Mouse (Mus musculus): Measurements from ENCODE around the gene Ldlrad2. TPM values are rescaled to one million over a fixed set of nuclear protein-coding genes. Genes with fewer than 3 reads are reported as not detected.
"Not testable (repeated sequence)": the region's sequence is repeated elsewhere in the genome, so short reads cannot be mapped to it uniquely, and the experiment has no call there.

The Ldlrad2 gene
- polyA plus RNA-seq, 1 experiment from 2014 or later: not detected

- Histone ChIP-seq H3K4me3 (ENCODE audit: control insufficient read depth in 1 of 2, insufficient read depth in 1 of 2, low read depth in 1 of 2, low read length in 2 of 2) (no peak overlapping the region), H3K4me2 (ENCODE audit: low read length) (no peak overlapping the region), H3K4me1 (ENCODE audit: control insufficient read depth in 2 of 2, insufficient read depth in 2 of 2, low read length in 2 of 2) (peaks cover 12 to 30% of the 10 kb centered on the region in 2 experiments), H3K9me3 (ENCODE audit: control insufficient read depth, low read length) (no peaks in the 10 kb centered on the region), H3K27ac (replicated peaks in 1 of 2; ENCODE audit: control insufficient read depth in 1 of 2, insufficient read depth in 1 of 2, low read depth in 2 of 2, low read length in 2 of 2) (no peak overlapping the region), H3K9ac (ENCODE audit: low read length) (no peak overlapping the region), H3K27me3 (ENCODE audit: control insufficient read depth, insufficient read depth, low read length) (no peaks in the 10 kb centered on the region), H3K36me3 (ENCODE audit: control insufficient read depth, insufficient read depth, low read length) (no peaks in the 10 kb centered on the region)
- WGBS: 86% methylated on average over 5 of the region's 5 CpGs
- no peak for ATAC-seq (ENCODE audit: insufficient number of reproducible peaks, insufficient read depth, low FRiP score, low read depth)
These were observed 24.2 kb upstream of the Ldlrad2 start for GRCm38 (mm10) chr4:137598577-137598976.

DNA sequence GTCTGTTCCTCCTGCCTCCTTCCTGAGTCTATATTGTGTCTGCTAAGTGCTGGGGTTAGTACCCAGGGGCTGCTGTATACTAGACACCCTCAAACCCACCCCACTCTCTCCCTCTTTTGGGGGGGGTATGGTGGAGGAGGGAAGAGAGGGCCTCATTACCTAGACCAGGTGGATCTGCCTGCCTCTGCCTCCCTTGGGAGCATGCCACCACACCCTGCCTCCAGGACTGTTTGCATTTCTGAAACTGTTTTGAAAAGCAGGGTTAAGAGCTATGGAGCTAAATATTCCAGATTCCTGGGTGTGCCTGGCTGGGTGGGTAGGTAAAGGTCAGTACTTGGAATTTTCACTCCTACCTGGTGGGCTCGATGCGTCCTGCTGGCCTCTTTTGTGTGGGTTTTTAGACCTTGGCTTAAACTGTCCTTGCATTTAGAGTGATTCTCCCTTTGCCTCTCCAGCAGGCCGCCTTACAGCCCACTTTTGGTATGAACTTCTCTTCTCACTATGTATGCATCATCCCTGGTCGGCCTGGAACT lies 22.8 kb upstream of the Ldlrad2 start:
- WGBS: 91% methylated on average over 4 of the region's 4 CpGs
- no peak overlapping the region for H3K27ac ChIP-seq (replicated peaks in 1 of 2; ENCODE audit: control insufficient read depth in 1 of 2, insufficient read depth in 1 of 2, low read depth in 2 of 2, low read length in 2 of 2)
- no peak overlapping the region for H3K9ac ChIP-seq (ENCODE audit: low read length)
- no peak overlapping the region for H3K4me2 ChIP-seq (ENCODE audit: low read length)
- H3K4me3 ChIP-seq (ENCODE audit: control insufficient read depth in 1 of 2, insufficient read depth in 1 of 2, low read depth in 1 of 2, low read length in 2 of 2): no peak overlapping the region
- H3K27me3 ChIP-seq (ENCODE audit: control insufficient read depth, insufficient read depth, low read length): no peaks in the 10 kb centered on the region
- H3K36me3 ChIP-seq (ENCODE audit: control insufficient read depth, insufficient read depth, low read length): no peaks in the 10 kb centered on the region
- ATAC-seq (ENCODE audit: insufficient number of reproducible peaks, insufficient read depth, low FRiP score, low read depth): no peak
- no peaks in the 10 kb centered on the region for H3K9me3 ChIP-seq (ENCODE audit: control insufficient read depth, low read length)
- H3K4me1 ChIP-seq (ENCODE audit: control insufficient read depth in 2 of 2, insufficient read depth in 2 of 2, low read length in 2 of 2): peaks cover 7 to 19% of the 10 kb centered on the region in 2 experiments

DNA sequence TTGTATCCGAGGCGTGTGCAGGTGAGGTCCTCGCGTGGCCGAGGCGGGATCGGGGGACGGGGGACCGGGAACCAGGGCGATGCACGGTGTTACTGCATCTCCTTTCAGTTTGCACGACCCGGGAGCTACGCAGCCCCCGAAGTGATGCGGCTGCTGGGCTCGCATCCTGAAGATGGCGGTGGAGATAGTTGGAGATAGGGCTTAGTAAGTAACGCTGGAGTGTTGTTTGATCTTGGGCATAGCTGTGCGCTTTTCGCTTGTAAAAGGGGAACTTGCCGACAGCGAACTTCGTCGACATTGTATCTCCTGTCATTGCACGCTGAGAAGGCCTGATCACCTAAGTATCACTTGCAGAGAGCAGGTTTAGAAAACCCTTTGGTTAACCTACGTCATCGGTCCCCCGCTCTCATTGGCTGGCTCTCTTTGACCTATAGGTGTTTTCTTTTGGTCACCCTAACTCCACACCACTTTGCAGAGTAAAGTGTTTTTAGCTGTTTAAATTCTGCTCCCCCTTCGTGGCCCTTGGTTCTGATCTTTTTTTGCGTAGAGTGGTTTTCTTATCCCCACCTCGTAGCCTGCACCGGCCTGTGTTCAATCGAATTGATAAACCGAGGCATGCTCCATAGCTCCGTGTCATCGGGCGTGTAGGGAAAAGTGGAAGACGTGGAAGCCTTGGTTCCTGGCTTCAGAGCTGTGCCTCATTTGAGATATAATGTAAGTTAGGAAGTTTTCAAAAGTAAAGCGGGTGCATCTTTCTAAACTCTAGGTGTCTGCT lies 20.3 kb upstream of the Ldlrad2 start:
- H3K4me3 ChIP-seq (ENCODE audit: control insufficient read depth in 1 of 2, insufficient read depth in 1 of 2, low read depth in 1 of 2, low read length in 2 of 2): peak overlapping the region; percentile 52 to 98
- H3K4me1 ChIP-seq (ENCODE audit: control insufficient read depth in 2 of 2, insufficient read depth in 2 of 2, low read length in 2 of 2): peaks cover 7 to 19% of the 10 kb centered on the region in 2 experiments
- H3K4me2 ChIP-seq (ENCODE audit: low read length): peak overlapping the region; percentile 92
- no peaks in the 10 kb centered on the region for H3K9me3 ChIP-seq (ENCODE audit: control insufficient read depth, low read length)
- ATAC-seq (ENCODE audit: insufficient number of reproducible peaks, insufficient read depth, low FRiP score, low read depth): no peak
- no peaks in the 10 kb centered on the region for H3K27me3 ChIP-seq (ENCODE audit: control insufficient read depth, insufficient read depth, low read length)
- no peaks in the 10 kb centered on the region for H3K36me3 ChIP-seq (ENCODE audit: control insufficient read depth, insufficient read depth, low read length)
- peak overlapping the region; percentile 91 for H3K9ac ChIP-seq (ENCODE audit: low read length)
- WGBS: 3% methylated on average over 40 of the region's 40 CpGs
- peak overlapping the region; percentile 5 to 98 for H3K27ac ChIP-seq (replicated peaks in 1 of 2; ENCODE audit: control insufficient read depth in 1 of 2, insufficient read depth in 1 of 2, low read depth in 2 of 2, low read length in 2 of 2)

DNA sequence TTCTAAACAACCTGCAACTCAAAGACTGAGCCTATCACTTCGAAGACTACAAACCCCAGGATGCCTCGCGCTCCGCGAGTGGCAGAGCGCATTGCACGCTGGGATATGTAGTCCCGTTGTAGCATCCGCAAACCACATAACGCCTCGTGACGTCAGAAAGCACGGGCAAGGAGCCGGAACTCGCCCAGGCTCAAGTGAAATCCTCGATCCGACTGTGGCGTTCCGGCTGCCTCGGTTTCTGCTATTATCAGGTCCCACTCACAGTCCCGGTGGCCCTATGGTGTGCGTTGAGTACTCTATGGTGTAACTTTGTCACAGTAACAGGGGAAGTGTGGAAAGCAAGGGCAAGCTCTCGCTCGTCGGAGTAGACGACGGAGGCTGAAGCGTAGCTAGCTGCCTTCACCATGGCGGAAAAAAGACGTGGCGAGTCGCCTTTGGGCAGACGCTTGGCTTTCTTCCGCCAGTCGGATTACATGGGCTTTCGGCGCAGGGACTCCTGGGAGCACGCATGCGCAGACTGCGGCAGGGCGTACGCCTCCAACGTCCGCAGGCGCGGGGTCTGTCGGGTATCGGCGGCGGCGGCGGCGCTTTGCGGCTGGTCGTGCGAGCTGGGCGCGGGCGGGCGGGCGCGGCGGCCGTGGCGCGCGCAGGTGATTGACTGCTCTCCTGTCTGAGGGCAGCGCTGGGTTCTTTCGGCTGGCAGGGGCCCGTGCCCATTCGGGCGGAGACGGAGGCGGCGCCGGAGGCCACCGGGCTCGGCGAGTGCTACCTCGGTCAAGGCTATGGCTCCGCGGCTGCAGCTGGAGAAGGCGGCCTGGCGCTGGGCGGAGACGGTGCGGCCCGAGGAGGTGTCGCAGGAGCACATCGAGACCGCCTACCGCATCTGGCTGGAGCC lies 19.5 kb upstream of the Ldlrad2 start, which contains the start of gene Usp48:
Gene Usp48, plus strand, starts transcription at position 155 of the 895 bp plus-strand sequence.
- H3K27ac ChIP-seq (replicated peaks in 1 of 2; ENCODE audit: control insufficient read depth in 1 of 2, insufficient read depth in 1 of 2, low read depth in 2 of 2, low read length in 2 of 2): peak within 1 kb of the TSS; percentile 98 to 100
- H3K9me3 ChIP-seq (ENCODE audit: control insufficient read depth, low read length): no peaks in the 10 kb centered on the region
- ATAC-seq (ENCODE audit: insufficient number of reproducible peaks, insufficient read depth, low FRiP score, low read depth): peak; percentile 91
- under 1% methylated on average over 92 of the region's 92 CpGs for WGBS
- peak within 1 kb of the TSS; percentile 91 for H3K9ac ChIP-seq (ENCODE audit: low read length)
- H3K4me3 ChIP-seq (ENCODE audit: control insufficient read depth in 1 of 2, insufficient read depth in 1 of 2, low read depth in 1 of 2, low read length in 2 of 2): peak within 1 kb of the TSS; percentile 90 to 98
- H3K27me3 ChIP-seq (ENCODE audit: control insufficient read depth, insufficient read depth, low read length): no peaks in the 10 kb centered on the region
- H3K36me3 ChIP-seq (ENCODE audit: control insufficient read depth, insufficient read depth, low read length): no peaks in the 10 kb centered on the region
- peaks cover 5 to 15% of the 10 kb centered on the region in 2 experiments; a peak in 3 of 4 replicates for H3K4me1 ChIP-seq (ENCODE audit: control insufficient read depth in 2 of 2, insufficient read depth in 2 of 2, low read length in 2 of 2)
- peak within 1 kb of the TSS; percentile 92 for H3K4me2 ChIP-seq (ENCODE audit: low read length)

DNA sequence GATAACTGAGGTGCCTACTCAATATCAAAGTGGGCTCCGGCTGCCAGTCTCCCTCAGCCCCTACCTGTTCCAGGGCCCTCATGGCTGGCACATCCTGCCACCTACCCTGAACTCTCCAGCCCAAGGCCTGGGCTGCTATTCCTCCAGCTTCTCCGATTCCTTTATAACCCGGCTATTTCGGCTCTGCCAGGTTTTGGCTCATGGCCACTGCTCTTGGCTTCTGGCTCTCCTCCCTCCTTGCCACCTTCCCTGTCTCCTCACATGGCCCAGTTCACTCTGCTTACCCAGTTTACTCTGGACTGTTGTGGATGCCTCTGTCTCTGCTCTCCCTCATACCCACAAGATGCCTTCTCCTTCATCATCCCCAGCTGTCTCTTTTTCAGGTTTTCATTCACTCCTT lies 16.6 kb upstream of the Ldlrad2 start:
- H3K27me3 ChIP-seq (ENCODE audit: control insufficient read depth, insufficient read depth, low read length): no peaks in the 10 kb centered on the region
- H3K4me3 ChIP-seq (ENCODE audit: control insufficient read depth in 1 of 2, insufficient read depth in 1 of 2, low read depth in 1 of 2, low read length in 2 of 2): no peak overlapping the region
- H3K4me1 ChIP-seq (ENCODE audit: control insufficient read depth in 2 of 2, insufficient read depth in 2 of 2, low read length in 2 of 2): peaks cover 5 to 12% of the 10 kb centered on the region in 2 experiments; a peak in 3 of 4 replicates
- H3K36me3 ChIP-seq (ENCODE audit: control insufficient read depth, insufficient read depth, low read length): no peaks in the 10 kb centered on the region
- no peak overlapping the region for H3K9ac ChIP-seq (ENCODE audit: low read length)
- H3K27ac ChIP-seq (replicated peaks in 1 of 2; ENCODE audit: control insufficient read depth in 1 of 2, insufficient read depth in 1 of 2, low read depth in 2 of 2, low read length in 2 of 2): no peak overlapping the region
- H3K4me2 ChIP-seq (ENCODE audit: low read length): no peak overlapping the region
- 78% methylated on average over 4 of the region's 4 CpGs for WGBS
- H3K9me3 ChIP-seq (ENCODE audit: control insufficient read depth, low read length): no peaks in the 10 kb centered on the region
- ATAC-seq (ENCODE audit: insufficient number of reproducible peaks, insufficient read depth, low FRiP score, low read depth): no peak

- no peak overlapping the region for H3K27ac ChIP-seq (replicated peaks in 1 of 2; ENCODE audit: control insufficient read depth in 1 of 2, insufficient read depth in 1 of 2, low read depth in 2 of 2, low read length in 2 of 2)
- H3K4me2 ChIP-seq (ENCODE audit: low read length): no peak overlapping the region
- H3K9ac ChIP-seq (ENCODE audit: low read length): no peak overlapping the region
- H3K9me3 ChIP-seq (ENCODE audit: control insufficient read depth, low read length): no peaks in the 10 kb centered on the region
- H3K27me3 ChIP-seq (ENCODE audit: control insufficient read depth, insufficient read depth, low read length): no peaks in the 10 kb centered on the region
- H3K4me1 ChIP-seq (ENCODE audit: control insufficient read depth in 2 of 2, insufficient read depth in 2 of 2, low read length in 2 of 2): no peaks in the 10 kb centered on the region
- ATAC-seq (ENCODE audit: insufficient number of reproducible peaks, insufficient read depth, low FRiP score, low read depth): no peak
- whole genome bisulfite sequencing: 82% methylated on average over 3 of the region's 3 CpGs
- no peaks in the 10 kb centered on the region for H3K36me3 ChIP-seq (ENCODE audit: control insufficient read depth, insufficient read depth, low read length)
- H3K4me3 ChIP-seq (ENCODE audit: control insufficient read depth in 1 of 2, insufficient read depth in 1 of 2, low read depth in 1 of 2, low read length in 2 of 2): no peak overlapping the region
These were observed 15.2 kb upstream of the Ldlrad2 start for GRCm38 (mm10) chr4:137589586-137589985.

- not testable (repeated sequence) for H3K36me3 ChIP-seq (ENCODE audit: control insufficient read depth, insufficient read depth, low read length); H3K4me2 ChIP-seq (ENCODE audit: low read length); H3K4me3 ChIP-seq (ENCODE audit: control insufficient read depth in 1 of 2, insufficient read depth in 1 of 2, low read depth in 1 of 2, low read length in 2 of 2); H3K27ac ChIP-seq (replicated peaks in 1 of 2; ENCODE audit: control insufficient read depth in 1 of 2, insufficient read depth in 1 of 2, low read depth in 2 of 2, low read length in 2 of 2); H3K4me1 ChIP-seq (ENCODE audit: control insufficient read depth in 2 of 2, insufficient read depth in 2 of 2, low read length in 2 of 2); H3K27me3 ChIP-seq (ENCODE audit: control insufficient read depth, insufficient read depth, low read length); ATAC-seq (ENCODE audit: insufficient number of reproducible peaks, insufficient read depth, low FRiP score, low read depth); H3K9me3 ChIP-seq (ENCODE audit: control insufficient read depth, low read length); H3K9ac ChIP-seq (ENCODE audit: low read length)
- WGBS: 66% methylated on average over 2 of the region's 3 CpGs
These were observed 14.7 kb upstream of the Ldlrad2 start for GRCm38 (mm10) chr4:137589095-137589494.
